Mouse (Mus musculus): ENCODE data around the gene Ralgapa2. TPM values are rescaled to one million over a fixed set of nuclear protein-coding genes. Genes with fewer than 3 reads are reported as not detected.
"Not testable (repeated sequence)": the region's sequence is repeated elsewhere in the genome, so short reads cannot be mapped to it uniquely, and the experiment has no call there.

Ralgapa2 gene
- total RNA-seq, 2 experiments from 2014 or later: 24.6 to 37.7 TPM

DNA sequence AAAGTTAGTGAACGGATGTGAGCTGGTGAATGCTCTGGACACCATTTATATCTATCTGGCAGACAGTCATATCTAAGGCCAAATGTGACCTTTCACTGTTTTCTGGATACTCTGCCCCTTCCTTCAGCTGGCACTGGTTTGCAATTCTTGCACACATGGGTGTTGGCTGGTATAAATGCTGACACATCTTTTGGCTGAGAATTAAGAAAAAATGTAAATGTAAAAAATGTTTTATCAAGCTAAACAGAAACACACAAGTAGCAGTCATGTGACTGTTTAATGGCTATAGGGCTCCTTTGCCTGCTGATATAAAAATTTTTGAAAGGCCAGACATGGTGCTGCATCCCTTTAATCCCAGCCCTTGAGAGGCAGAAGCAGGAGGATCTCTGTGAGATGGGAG lies 13.0 kb downstream of the Ralgapa2 start:
- DNase-seq (ENCODE audit: low spot score in 2 of 2): no peak

DNA sequence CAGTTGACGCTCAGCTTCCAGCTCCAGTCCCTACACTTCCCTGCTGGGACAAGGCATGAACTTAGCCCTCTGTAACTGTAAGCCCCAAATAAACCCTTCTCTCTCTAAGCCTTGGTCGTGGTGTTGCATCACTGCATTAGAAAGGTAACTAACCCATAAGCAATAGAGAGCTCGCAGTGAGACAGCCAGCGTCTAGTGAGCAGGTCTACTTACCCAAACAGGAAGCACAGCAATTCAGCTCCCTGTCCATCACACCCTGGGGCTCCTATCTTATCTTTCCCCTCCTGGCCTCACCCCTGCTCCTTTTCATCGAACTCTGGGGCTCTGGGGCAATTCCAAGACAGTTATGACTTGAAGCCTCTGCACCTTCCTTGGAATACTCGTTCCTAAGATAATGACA lies 13.8 kb downstream of the Ralgapa2 start:
- no peak for DNase-seq (ENCODE audit: low spot score in 2 of 2)

DNA sequence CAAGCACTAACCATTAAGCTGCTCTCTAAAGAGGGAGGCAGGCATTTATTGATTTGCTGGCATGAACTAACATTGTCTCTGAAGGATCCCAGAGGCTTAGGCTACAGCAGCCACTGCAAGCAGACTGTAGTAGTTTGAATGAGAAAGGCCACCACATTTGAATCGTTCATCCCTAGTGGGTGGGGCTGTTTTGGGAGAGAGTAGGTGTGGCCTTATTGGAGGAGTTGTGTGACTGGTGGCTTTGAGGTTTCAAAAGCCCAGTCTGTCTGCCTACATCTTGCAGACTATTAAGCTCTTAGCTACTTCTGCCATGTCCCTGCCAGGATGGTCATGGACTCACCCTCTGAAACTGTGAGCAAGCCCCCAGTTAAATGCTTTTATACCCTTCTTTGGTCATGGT lies 15.1 kb downstream of the Ralgapa2 start:
- DNase-seq (ENCODE audit: low spot score in 2 of 2): no peak

DNA sequence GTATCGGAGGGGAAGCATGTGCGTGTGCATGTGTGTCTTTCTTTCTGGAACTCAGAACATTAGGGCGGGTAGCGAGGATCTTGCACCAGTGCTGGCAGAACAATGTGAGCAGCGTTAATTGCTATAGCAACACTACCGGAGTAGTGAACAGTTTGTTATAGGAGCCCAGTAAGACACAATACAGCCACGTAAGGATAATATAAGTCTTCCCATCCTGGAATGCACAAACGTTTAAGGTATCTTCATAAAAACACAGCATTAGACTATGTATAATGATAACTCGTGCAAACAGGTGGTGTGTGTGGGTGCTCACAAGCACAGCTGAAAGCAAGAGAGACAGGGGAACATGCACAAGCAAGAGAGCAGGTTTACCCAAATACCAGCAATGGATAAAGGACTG lies 16.4 kb downstream of the Ralgapa2 start:
- no peak for DNase-seq (ENCODE audit: low spot score in 2 of 2)

DNA sequence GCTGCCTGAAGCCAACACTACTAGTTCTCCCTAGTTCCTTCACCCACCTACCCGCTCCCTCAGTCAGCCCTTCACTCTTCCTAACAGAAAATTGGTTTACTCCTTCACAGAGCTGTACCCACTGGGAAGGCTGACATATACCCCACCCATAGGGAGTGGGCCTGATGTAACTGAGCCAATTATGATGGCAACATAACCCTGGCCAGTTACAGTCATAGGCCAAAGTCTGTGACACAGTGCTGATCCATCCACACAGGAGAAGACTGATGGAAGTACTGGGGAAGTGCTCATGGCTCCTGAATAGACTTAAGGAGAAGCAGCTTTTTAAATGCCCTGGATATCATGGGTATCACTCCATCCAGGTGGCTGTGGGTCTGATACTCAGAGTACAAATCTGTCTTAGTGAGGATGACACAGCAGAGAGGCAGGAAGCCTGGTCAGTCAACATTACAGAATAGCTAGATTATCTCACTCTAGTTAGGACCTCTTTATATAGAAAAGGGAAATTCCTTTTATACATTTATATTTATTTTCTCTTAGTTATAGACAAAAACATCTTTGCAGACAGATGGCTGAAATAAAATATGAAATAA lies 18.7 kb downstream of the Ralgapa2 start:
- no peak for DNase-seq (ENCODE audit: low spot score in 2 of 2)

DNA sequence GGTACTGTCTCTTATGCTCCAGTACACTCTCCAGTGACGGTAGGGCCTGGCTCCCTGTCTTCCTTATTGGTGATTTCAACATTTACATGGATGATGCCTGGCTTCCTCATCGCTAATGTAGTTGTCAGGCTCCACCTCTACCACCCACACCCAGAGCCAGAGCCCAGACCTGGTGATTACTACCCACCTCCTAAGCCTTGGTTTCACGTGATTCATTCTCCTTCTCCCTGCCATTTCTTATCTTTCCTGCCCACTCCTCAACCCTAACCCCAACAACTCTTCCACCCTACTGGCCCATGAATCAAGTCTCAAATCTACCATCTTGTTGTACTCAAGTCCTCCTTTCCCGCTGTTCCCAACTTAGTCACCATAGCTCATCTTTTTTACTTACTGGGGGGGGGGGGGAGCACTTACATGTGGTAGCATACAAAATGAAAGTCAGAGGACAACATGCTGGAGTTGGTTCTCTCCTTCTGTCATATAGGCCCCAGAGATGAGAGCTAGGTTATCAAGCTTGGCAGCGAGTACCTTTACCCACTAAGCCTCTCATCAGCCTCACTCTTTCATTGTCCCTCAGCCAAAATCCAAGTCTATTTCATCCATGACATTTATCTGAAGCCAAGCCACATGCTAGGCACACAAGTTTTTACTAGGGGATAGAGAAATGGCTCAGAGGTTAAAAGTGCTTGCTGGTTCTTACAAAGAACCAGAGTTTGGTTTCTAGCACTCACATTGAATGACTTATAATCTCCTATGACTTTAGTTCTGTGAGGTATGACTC lies 20.1 kb downstream of the Ralgapa2 start:
- DNase-seq (ENCODE audit: low spot score in 2 of 2): no peak

DNA sequence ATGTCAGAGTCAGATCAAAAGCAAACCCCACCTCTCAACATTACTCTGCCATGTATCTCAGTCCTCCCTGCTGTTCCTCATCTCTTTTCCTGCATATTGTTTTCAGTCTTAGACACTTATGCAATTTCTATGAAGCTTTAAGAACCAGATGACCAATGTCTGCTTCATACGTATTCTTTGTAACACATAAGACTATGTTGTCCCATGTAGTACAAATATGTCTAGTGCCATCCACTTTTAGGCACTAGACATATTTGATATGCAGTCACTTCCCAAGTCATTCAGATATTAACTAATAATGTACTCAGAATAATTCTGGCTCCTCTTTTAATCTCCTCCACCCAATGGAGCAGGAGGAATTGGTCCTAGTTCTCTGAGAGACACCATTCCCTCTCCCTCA lies 21.2 kb downstream of the Ralgapa2 start:
- no peak for DNase-seq (ENCODE audit: low spot score in 2 of 2)

DNA sequence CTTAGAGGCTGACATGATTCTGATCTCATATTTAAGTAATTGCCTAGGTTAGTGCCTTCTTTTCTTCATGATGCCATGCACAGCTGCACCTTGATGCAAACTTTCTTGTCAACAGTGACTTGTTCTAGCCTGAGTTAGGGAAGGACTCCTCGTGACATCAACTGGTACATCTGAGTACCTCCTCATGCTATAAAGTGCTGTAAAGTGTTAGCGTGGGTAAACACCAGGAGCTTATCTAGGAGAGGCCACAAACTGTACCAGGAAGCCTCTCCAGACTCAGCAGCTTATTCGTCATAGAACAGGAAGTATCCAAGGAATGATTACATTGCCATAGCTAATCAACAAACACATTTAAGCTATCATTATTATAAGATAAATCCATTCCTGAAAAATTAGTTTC lies 23.9 kb downstream of the Ralgapa2 start:
- DNase-seq (ENCODE audit: low spot score in 2 of 2): no peak

DNA sequence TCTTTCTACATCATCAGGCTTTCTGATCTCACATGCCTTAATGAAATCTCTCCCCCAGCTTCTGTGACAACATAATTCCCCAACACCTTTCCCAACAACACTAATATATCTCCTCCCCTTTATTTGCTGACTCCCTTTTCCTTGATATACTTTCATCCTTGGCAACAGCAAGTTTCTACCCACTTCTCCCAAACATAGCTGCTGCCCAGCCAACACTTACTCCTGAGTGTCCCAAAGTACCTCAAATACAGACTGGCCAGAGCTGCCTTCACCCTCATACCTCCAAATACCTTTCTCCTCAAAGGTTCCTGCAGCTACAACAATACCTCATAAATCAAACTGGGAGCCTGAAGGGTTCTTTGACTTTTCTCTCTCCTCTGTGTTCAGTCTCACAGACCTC lies 29.3 kb downstream of the Ralgapa2 start:
- no peak for DNase-seq (ENCODE audit: low spot score in 2 of 2)

DNA sequence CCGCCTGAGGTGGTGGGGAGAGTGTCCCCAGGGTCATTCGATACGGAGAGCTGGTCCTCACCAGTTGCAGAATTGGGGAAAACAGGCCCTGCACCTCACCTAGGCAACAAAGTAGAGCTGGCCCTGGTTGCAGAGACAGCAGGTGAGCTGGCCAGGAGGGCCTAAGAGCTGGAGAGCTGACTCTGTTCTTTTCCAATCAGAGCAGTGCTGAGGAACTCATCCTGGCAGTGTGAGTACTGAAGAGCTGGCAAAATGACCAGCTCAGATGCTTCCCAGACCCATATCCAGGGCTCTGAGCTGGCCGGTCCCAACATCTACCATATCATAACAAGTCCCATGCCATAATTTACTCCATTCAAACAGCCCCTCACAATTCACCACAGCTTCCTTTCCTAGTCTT lies 34.7 kb downstream of the Ralgapa2 start:
- no peak for DNase-seq (ENCODE audit: low spot score in 2 of 2)

DNA sequence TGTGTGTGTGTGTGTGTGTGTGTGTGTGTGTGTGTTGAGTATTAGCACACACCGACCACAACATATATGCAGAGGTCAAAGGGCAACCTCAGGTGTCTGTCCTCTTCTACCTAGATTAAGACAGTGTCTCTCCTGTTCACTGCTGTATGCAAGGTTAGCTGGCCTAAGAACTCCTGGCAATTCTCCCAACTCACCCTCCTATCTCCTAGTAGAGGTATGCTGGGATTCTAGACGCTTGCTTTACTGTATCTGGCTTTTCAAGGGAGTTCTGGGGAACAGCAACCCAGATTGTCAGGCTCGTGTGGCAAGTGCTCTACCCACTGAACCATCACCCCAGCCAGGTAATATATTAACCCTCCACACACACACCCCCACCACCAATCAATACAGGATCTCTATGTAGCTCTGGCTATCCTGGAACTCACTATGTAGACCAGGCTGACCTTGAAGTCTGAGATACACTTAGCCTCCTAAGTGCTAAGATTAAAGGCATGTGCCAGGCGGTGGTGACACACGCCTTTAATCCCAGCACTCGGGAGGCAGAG lies 35.6 kb downstream of the Ralgapa2 start:
- no peak for DNase-seq (ENCODE audit: low spot score in 2 of 2)

DNA sequence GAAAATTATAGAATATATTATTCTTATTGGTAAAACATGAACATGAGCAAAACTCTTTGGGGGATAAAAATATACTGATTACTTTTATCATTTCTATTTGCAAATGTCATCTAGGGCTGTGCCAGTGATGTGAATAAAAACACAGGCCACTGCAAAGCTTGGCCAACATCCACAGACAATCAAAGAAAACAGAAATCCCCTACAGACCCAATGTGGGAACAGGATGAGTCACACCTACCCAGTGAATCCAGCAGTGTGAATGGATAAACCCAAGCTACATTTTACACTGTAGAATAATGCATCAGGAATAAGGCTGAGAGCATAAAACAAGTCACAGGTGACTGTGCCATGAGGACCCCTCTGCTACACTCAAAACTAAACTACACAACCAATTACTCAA lies 36.1 kb downstream of the Ralgapa2 start:
- no peak for DNase-seq (ENCODE audit: low spot score in 2 of 2)

DNA sequence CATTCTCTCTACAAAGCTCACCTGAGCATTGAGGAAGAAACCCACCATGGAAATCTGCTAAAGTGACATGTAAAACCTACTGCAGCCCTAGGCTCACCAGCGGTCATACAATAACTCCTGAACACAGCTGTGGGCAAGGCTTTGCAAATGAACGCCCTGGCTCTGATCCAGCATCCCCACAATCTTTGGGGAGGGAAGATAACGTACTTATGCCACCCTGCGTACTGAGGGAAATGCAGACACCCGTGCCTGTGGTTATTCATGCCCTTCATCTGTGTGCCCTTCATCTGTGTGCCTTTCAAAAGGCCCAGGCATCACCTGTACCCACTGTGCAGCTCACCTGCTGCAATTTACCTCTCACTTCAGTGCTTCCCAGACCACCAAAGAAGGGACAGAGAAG lies 41.2 kb downstream of the Ralgapa2 start:
- no peak for DNase-seq (ENCODE audit: low spot score in 2 of 2)

DNA sequence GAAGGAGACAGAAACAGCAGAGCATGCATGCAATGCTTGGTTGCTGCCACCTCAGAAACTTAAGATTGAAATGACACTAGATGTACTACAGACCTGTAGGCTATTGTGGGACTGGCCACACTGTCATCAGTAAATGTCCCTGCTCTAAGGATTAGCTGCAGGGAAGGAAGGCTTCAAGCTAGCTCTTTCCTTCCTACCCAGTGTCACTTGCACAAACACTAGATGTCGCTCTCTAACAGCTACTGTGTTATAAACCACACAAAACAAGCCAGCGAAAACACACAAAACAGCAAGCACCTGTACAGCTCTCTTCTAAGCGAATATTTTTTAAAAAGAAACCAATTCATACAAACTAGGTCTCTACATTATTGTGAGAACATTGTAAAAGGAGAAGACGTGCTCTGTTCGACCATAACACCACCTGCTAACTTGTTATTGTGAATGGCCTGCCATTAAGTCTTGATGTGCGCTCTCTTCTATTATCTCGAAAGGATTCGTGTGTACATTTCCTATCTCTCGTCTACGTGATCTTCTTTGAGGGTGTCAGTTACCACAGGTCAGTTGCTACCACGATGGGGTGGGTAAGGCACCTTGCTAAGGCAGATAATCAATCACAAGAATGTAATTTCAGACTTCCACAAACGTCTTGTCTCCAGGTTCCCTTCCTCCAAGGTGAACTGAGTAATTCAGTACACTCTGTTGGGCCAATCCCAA lies 42.3 kb downstream of the Ralgapa2 start:
- peak in 1 of 2 experiments; percentile 20 for DNase-seq (ENCODE audit: low spot score in 2 of 2)

DNA sequence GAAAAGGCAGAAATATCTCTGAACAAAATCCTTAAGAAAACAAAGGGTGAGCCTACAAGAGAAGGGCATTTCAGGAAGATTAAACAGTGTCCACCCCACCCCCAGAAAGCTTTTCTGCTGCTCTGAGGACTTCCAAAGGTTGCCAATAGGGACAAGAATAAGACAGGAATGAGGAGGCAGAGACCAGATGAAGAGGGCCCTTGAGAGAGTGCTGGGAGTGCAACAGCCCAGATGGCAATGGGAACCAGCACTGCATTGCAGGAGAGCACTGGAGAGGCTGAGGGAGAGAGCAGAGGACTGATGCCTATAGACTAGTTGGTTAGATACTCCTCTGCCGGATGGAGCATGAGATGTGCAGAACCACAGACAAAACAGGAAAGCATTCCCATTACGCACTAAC lies 43.2 kb downstream of the Ralgapa2 start:
- no peak for DNase-seq (ENCODE audit: low spot score in 2 of 2)

DNA sequence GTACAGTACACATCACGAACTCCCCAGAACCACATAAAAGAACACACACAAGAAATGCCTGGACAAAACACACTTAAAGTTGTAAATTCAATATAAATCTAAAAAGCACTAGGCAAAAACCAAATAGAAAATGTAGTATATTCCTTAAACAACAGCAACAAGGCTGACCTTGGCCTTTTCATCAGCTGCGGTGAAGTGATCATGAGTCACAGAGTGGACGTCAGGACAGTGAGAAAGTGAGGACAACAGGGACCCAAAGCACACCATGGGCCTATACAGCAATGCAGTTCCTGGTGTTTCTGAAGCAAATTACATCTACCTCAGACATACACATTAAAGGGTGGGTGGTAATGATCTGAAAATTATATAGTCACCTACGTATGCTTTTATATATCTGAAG lies 44.1 kb downstream of the Ralgapa2 start:
- DNase-seq (ENCODE audit: low spot score in 2 of 2): peak in 1 of 2 experiments; percentile 12

DNA sequence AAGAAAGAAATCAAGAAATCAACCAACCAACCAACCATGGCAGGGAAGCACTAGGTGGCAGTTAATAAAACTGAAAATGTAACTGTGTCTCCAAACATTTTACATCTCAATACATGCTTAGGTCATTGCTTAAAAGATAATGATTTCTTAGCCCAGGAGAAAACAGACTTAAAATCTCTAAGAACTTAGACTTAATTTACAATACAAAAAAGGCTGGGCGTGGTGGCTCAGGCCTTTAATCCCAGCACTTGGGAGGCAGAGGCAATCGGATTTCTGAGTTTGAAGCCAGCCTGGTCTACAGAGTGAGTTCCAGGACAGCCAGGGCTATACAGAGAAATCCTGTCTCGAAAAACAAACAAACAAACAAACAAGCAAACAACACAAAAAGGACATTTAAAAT lies 45.3 kb downstream of the Ralgapa2 start:
- DNase-seq (ENCODE audit: low spot score in 2 of 2): not testable (repeated sequence)

DNA sequence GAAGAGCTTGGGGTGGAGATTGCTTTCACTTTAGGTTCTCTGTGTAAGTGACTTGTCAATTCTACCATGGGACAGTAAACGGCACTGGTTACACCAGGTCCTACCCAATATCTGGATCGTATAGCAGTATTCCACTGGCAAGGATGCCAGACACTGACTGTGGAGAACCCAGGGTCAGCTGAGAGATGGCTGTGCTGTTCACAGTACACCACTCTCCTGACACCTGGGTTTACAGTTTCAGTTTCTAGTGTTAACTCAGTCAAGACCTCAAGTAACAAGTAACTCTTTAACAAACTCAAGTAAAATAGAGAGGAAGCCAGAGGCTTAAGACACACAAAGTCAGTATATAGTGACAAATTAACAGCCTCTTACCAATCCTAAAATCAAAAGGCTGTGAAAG lies 54.6 kb downstream of the Ralgapa2 start:
- no peak for DNase-seq (ENCODE audit: low spot score in 2 of 2)

DNA sequence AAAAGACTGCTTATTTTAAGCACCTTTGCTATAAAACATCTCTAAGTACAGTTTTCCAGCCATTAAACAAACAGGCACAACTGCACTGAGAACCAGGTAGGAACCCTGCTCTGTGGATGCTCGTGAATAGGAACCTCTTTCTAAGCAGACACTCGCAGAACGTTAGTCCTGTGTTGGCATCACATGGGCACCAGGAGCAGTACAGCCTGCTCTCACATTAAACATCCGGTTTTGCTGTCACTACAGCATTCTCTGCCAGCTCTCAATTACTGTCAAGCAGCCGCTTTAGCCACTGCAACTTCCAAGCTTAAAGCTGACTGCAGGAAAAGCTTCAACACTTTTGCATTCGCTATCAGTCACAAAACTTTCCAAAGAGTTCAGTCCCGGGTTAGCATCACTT lies 55.5 kb downstream of the Ralgapa2 start:
- DNase-seq (ENCODE audit: low spot score in 2 of 2): no peak

DNA sequence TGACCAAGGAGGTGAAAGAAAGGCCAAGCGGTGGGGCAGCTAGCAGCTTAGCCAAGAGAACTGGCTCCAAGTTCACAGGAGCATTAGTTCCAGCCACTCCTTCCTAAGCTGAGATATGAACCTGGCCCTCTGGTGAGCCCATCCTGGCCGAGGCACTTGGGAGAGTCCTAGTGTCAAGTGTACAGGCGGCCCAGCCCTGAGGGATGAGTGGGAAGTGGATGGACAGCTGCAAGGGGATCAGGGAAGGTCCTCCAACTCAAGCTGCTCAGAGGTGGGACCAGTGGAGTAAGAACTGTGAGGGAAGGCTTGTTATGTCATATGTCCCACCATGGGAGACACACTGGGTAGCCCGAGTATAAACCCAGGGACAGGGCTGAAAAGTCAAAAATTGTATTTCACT lies 56.1 kb downstream of the Ralgapa2 start:
- DNase-seq (ENCODE audit: low spot score in 2 of 2): no peak

DNA sequence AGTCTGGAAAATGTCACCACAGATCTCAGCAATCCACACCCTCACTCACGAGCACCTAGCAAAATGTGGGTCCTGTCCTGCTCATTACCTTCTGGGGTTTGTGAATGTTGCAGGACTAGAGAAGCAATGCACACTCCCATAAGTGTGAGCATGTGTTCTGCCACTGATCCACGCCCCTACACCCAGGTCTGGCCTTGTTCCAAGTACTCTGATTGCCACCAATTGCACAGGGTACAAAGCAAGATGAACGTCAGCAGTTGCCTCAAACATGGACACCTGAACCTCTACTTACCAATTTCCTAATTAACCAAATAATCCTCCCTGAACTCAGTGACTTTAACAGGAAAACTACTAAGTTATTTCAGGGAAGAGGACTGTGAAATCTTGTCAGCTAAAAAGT lies 68.1 kb downstream of the Ralgapa2 start:
- no peak for DNase-seq (ENCODE audit: low spot score in 2 of 2)

DNA sequence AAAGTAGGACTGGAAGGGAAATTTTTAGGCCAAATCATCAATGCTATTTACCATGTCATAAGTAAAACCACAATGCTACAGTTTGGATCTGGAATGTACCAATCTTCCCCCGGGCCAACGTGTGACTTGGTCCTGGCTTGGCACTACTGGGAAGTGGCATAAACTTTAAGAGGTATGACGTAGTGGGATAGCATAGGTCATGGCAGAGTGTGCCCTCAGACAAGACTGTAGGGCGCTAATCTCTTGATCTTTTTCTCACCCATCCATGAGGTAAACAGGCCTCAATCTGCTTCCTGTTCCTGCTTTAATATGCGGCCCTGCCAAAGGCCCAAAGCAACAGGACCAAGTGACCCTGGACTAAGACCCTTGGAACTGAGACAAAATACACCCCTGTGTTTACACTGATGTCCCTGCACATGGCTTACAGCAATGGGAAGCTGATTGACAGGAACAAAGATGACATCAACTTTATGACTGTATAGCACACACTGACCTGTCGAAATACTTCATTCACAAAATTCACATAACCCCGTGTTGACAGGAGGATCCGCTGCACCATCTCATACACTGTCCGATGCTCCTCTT lies 68.8 kb downstream of the Ralgapa2 start:
- no peak for DNase-seq (ENCODE audit: low spot score in 2 of 2)
